Mouse (Mus musculus): ENCODE measurements around the gene Gm21972.
A peak's percentile ranks its signal among the peaks of the same experiment; 100 is the strongest.

DNA sequence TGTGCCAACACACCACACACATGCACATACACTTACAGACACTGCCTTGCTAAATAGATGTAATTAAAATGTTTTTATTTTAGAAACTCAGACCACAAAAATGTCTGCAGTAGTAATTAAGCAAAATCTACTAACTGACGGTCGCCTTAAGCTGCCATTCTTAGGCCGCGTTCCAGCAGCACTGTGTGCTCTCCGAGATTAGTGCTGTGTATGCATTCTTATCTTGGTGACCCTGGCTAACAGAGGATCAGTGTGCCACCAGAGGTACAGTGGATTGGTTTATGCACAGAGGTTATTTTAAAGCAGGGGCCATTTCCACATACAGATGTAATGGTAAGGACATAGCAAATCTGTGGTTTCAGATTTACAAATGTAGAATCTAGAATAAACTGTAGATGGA, 27.6 kb downstream of the Gm21972 start:
- TF ChIP-seq GATA1 (IDR thresholded peaks at IDR 0.05; ENCODE audit: low read length) (peak; percentile 63), TAL1 (IDR thresholded peaks at IDR 0.05; ENCODE audit: low read length) (peak; percentile 70)
